Mouse (Mus musculus): ENCODE measurements around the gene Kdm1b. TPM values are rescaled to one million over a fixed set of nuclear protein-coding genes. Genes with fewer than 3 reads are reported as not detected.

Kdm1b gene
- 18.2 and 20.0 TPM in 2 replicates for polyA plus RNA-seq (2012; rRNA removed)

GRCm38 (mm10) chr13:47043030-47043680 lies at the start of gene Kdm1b:
Gene Kdm1b (plus strand): TSS chr13:47043499.

DNA sequence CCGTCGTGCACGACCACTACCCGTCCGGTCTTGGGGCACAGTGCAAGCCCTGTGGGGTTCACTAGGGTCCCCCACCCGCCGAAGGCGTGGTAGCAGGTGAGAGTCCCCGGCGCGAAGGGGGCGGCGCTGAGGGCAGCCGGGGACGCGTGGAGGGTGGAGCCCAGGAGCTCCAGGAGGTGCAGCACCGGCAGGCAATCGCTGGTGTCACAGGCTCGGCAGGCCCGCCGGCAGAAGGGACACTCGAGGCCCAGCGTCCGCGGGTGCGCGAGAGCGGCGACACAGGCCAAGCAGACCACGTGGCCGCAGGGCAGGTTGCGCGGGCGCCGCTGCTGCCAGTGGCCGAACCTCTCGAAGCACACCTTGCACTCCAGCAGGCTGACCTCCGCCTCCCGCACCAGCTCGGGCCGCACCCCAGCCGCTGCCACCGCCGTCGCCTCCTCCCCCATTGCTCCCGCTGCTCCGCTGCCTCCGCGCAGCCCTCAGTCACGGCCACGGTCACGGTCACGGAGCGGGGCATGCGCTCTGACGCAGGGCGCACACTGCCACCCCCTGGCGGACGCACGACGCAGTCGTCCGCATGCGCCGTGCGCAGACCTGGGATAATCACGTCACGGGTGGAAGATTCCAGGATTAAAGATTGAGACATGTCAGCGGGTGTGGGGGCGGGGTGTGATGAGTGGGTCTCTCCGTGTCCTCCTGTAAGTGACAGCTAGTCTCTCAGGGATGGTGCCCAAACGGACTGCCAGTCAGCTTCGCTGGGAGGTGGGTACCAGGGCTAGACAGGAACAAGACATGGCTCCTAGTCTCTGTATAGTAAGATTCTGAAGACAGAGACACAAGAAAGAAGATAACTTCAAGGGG lies 28.7 kb upstream of the Kdm1b start, which contains the start of gene Nhlrc1:
Nhlrc1 (minus strand) TSS at position 517 of the 861 bp plus-strand sequence.

DNA sequence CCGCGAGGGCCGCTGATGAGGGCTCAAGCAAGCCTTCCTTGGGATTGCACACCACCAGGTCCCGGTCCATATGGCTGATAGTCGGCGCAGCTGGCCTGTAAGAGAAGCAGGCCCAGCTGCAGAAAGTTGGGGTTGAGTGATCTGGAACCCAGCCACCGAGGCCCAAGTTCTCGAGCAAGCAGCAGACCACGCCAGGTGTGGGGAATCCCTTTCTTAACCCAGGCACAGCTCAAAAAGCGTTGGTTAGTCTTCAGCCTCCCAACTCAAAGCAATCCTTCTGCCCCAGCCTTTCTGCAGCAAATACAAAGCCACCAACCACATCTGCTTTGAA lies 1.3 kb downstream of the Kdm1b start, which contains the start of gene Tpmt:
Tpmt (minus strand) TSS at position 121 of the 331 bp plus-strand sequence.

DNA sequence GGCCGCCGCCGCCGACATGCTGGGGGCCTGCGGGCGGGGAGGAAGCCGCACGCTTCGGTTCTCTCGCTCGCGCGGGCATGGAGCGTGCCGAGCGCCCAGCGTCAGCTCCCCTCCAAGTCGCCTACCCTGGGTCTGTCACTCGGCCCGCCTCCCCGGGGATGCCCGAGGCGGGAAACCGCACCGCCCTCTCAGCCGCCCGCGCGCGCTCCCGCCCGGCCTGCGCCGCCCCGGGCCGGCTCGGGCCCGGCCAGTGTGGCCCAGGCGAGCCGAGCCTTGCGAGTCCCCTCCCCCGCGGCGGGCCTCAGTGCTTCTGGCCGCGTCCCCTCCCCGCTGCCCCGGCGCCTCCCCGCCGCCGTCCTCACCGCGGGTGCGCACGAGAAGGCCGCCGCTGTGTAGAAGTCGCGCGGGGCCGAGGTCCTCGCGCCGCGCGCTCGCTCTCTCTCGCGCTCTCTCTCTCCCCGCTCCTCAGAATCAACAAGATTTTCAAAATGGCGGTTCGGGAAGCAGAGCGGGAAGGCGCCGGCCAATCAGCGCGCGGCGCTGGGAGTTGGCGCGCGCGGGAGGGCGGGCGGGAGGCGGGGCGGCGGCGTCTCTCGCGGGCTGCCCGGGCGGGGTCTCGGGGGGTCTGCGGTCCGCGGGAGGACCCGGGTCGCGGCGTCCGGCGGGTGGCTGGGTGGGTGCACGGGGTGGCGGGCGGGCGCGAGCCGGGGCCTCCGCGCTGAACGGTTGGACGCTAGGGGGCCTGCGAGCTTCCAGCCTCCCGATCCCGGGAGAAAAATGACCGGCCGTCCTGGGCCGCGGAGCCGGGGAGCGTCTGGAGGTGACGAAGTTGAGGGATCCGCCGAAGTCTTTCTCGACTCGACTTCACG lies 62.6 kb downstream of the Kdm1b start, which contains the start of gene Dek:
Dek (minus strand) TSS at position 491 of the 869 bp plus-strand sequence.

GRCm38 (mm10) chr13:47122537-47123430 lies 79.5 kb downstream of the Kdm1b start, which contains the start of gene Rnf144b:
Gene Rnf144b (plus strand): TSS chr13:47122656.

Other genes starting within 250 kb of the Kdm1b start
- 19.7 and 23.0 TPM in 2 replicates for gene Kif13a, start 113.6 kb upstream of the Kdm1b start, polyA plus RNA-seq (2012; rRNA removed)
- gene Nhlrc1, start 28.6 kb upstream of the Kdm1b start, polyA plus RNA-seq (2012; rRNA removed), result 8.0 and 8.4 TPM in 2 replicates
- 14.3 and 16.3 TPM in 2 replicates for gene Tpmt, start 1.2 kb downstream of the Kdm1b start, polyA plus RNA-seq (2012; rRNA removed)
- 77.4 and 79.0 TPM in 2 replicates for gene Dek, start 62.7 kb downstream of the Kdm1b start, polyA plus RNA-seq (2012; rRNA removed)
- gene Rnf144b, start 79.2 kb downstream of the Kdm1b start, polyA plus RNA-seq (2012; rRNA removed), result 1.2 and 2.4 TPM in 2 replicates

Data from central nervous system, embryonic 14 days (tissue).